Mouse (Mus musculus): ENCODE results near the gene Tmed10. TPM values are rescaled to one million over a fixed set of nuclear protein-coding genes. Genes with fewer than 3 reads are reported as not detected.

Tmed10 gene
- polyA plus RNA-seq, 1 experiment from 2014 or later: 269 TPM

DNA sequence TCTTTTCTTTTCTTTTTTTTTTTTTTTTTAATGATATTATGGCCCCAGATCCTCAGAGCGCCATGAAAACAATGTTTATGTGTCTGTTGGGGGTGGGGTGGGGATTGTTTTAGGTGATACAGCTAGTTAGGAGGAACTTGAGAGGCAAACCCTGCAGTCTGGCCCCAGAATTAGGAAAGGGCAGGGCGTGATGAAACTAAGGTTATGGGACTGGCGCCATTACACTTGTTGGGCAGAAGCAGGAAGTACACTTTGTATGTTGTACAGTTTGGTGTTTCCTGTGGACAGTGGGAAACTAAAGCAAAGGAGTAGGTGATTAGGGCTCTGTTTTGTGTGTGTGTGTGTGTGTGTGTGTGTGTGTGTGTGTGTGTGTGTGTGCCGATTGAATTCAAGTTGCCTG lies 34.7 kb downstream of the Tmed10 start:
- no peak overlapping the region for H3K27ac ChIP-seq (replicated peaks)
- DNase-seq (ENCODE audit: low spot score): no peak
- peaks cover 23% of the 10 kb centered on the region for H3K4me1 ChIP-seq
- 56% methylated on average over 4 of the region's 4 CpGs for WGBS
- H3K36me3 ChIP-seq: peaks cover 45% of the 10 kb centered on the region
- peak overlapping the region; percentile 99 for H3K4me3 ChIP-seq
- H3K9me3 ChIP-seq (replicated peaks): no peaks in the 10 kb centered on the region
- H3K27me3 ChIP-seq (ENCODE audit: low read depth, poor library complexity, severe bottlenecking): no peaks in the 10 kb centered on the region

DNA sequence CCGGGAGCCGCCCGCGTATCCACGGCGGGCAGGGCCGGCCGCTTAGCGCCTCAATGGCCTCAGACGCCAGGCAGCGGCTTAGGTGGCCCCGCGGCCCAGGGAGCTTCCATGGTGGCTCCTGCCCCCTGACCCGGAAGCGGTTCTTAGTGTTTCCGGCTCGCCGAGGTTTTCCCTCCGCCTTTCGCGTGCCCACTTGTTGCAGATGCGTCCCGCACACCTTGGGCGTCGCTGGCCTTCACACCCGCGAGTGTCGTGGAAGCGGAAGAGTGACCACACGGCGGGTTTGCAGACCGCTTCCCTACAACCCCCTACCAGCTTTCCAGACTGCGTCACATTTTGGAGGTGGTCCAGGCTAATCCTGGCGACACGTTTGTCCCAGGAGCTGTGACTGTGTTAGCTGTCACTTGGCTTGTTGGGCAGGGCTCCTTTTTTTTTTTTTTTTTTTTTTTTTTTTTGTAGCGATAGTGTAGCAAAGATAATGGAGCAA lies 35.4 kb downstream of the Tmed10 start, which contains the start of gene Nek9:
Gene Nek9 (minus strand): TSS at position 120 of the 487 bp plus-strand sequence.
- peak within 1 kb of the TSS; percentile 99 for H3K4me3 ChIP-seq
- H3K36me3 ChIP-seq: peaks cover 45% of the 10 kb centered on the region
- H3K27me3 ChIP-seq (ENCODE audit: low read depth, poor library complexity, severe bottlenecking): no peaks in the 10 kb centered on the region
- no peaks in the 10 kb centered on the region for H3K9me3 ChIP-seq (replicated peaks)
- peaks cover 23% of the 10 kb centered on the region for H3K4me1 ChIP-seq
- under 1% methylated on average over 36 of the region's 36 CpGs for WGBS
- peak; percentile 96 for DNase-seq (ENCODE audit: low spot score)
- H3K27ac ChIP-seq (replicated peaks): peak within 1 kb of the TSS; percentile 97

DNA sequence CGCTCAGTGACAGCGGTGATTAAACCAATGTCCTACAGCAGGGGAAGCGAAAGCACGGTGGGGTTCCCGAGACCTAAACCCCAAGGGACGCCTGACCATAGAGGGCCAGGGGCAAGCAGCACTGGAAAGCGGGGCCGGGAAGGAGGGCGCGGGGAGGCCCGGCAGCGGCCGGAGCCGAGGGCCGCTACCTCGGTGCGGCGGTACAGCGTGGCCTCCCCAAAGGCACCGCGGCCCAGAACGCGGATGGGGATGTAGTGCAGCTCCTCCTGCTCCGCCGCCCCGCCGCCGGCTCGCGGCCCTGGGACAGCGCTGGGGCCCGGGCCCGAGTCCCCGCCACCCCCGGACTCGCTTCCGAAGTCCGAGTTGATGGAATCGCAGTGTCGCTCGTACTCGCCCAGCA lies 35.8 kb downstream of the Tmed10 start:
- Histone ChIP-seq H3K27ac (replicated peaks) (peak overlapping the region; percentile 97), H3K9me3 (replicated peaks) (no peaks in the 10 kb centered on the region), H3K27me3 (ENCODE audit: low read depth, poor library complexity, severe bottlenecking) (no peaks in the 10 kb centered on the region), H3K4me3 (peak overlapping the region; percentile 99), H3K4me1 (peaks cover 23% of the 10 kb centered on the region), H3K36me3 (peaks cover 45% of the 10 kb centered on the region)
- no peak for DNase-seq (ENCODE audit: low spot score)
- WGBS: under 1% methylated on average over 42 of the region's 42 CpGs

DNA sequence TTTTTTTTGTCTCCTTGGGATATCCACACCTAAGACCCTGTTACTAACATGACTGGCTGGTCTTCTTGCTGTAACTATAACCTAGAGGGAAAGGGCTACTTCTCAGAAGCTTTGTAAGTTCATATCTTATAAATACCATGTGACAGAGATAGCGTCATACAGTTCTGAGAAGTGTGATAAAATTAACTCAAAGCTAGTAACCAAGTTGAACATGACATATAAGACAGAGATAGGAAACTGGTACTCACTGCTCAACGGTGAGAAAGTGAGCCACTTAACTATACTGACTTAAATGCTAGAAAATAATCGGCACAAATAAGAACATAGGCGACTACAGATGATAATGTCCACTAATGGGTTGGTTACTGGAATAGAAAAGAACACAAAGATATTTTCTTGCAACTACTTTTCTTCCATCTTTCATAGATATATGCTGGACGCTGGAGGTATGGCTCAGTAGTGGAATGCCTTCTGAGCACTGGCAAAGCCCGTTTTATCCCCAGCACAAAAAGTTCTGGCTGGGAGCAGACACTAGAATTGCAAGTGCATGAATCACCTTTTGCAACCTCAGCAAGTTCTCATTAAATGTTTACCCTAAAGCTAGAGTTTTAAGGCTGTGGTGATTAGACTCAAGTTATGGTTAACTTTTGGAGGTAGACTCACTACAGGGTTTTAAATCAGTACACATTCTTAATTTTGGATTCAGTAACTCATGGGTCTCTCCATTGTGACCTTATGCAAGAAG lies 36.9 kb downstream of the Tmed10 start:
- peak overlapping the region; percentile 99 for H3K4me3 ChIP-seq
- 89% methylated on average over 6 of the region's 6 CpGs for WGBS
- peaks cover 23% of the 10 kb centered on the region for H3K4me1 ChIP-seq
- H3K27ac ChIP-seq (replicated peaks): no peak overlapping the region
- H3K9me3 ChIP-seq (replicated peaks): no peaks in the 10 kb centered on the region
- DNase-seq (ENCODE audit: low spot score): no peak
- no peaks in the 10 kb centered on the region for H3K27me3 ChIP-seq (ENCODE audit: low read depth, poor library complexity, severe bottlenecking)
- peaks cover 48% of the 10 kb centered on the region for H3K36me3 ChIP-seq

DNA sequence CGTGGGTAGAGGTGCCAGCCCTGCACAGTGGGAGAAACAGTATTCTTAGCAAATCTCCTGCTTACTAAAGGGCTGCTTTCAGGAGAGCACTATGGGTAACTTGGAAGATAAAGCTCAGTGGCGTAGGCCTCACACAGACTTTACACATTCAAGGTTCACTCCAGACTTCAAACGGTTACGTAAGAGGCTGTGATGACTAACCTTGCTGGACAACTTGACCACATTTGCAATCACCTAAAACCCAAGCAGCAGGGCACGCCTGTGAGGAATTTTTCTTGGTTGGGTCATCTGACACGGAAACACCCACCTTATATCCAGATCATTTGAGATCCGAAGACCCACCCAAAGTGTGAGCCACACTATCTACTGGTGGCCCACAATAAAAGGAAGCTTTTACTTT lies 44.5 kb downstream of the Tmed10 start:
- no peak for DNase-seq (ENCODE audit: low spot score)
- no peak overlapping the region for H3K27ac ChIP-seq (replicated peaks)
- 95% methylated on average over 7 of the region's 7 CpGs for WGBS
- no peaks in the 10 kb centered on the region for H3K4me1 ChIP-seq
- H3K4me3 ChIP-seq: no peak overlapping the region
- H3K9me3 ChIP-seq (replicated peaks): no peaks in the 10 kb centered on the region
- peaks cover 92% of the 10 kb centered on the region for H3K36me3 ChIP-seq
- no peaks in the 10 kb centered on the region for H3K27me3 ChIP-seq (ENCODE audit: low read depth, poor library complexity, severe bottlenecking)

DNA sequence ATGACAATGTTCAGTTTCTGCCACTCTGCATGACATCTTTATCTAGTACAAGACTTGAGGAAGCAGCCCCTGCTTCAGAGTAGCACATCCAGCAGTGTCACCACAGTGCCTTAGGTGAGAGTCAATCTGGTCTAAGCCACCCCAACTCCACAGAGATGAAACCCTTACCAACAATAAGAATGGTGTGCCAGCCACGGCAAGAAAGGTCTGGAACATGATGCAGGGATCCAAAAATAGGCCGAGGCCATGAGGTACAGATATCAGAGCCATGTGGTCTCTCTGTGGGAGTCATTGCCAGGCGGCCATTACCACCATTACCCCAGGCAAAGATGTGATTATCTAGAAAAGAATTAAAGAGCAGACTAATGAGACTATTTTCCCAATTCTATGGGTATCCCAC lies 66.0 kb downstream of the Tmed10 start:
- H3K36me3 ChIP-seq: peaks cover 100% of the 10 kb centered on the region

DNA sequence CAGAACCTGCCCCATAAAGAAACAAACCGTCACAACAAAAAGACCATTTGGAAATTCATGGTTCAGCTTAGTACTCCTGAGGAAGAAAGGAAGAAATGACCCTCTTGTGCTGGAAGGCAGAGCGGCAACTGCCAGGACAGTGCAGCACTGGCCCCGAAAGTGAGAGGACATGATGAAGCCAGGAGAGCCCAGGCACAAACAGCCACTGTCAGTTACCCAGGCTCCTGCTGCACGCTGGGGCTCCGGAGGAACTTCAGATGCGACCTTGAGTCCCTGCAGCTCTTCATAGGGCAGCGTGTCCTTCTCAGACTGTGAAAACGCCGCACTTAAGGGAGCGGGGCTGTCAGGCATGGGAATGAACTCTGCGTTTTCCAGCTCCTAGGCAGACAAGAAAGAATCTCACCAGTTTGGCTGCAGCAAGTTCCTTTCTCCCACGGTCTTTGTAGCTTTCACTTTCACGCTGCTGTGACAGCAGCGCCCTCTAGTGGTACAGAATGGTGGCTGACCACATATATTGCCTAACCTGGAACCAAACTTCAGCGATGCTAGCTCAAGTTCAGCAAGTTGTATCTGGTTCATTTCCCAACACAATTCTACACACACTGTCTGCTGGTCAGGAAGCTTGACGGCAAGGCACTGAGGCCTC lies 69.3 kb downstream of the Tmed10 start:
- 56% methylated on average over 16 of the region's 16 CpGs for WGBS
- H3K4me3 ChIP-seq: no peak overlapping the region
- no peaks in the 10 kb centered on the region for H3K4me1 ChIP-seq
- peak; percentile 81 for DNase-seq (ENCODE audit: low spot score)
- H3K27me3 ChIP-seq (ENCODE audit: low read depth, poor library complexity, severe bottlenecking): no peaks in the 10 kb centered on the region
- H3K36me3 ChIP-seq: peaks cover 100% of the 10 kb centered on the region
- H3K27ac ChIP-seq (replicated peaks): no peak overlapping the region
- H3K9me3 ChIP-seq (replicated peaks): no peaks in the 10 kb centered on the region

More for the DNA sequence above, 66.0 kb downstream of the Tmed10 start:
- Histone ChIP-seq H3K4me1 (no peaks in the 10 kb centered on the region), H3K27me3 (ENCODE audit: low read depth, poor library complexity, severe bottlenecking) (no peaks in the 10 kb centered on the region), H3K4me3 (no peak overlapping the region), H3K9me3 (replicated peaks) (no peaks in the 10 kb centered on the region), H3K27ac (replicated peaks) (no peak overlapping the region)
- DNase-seq (ENCODE audit: low spot score): no peak
- WGBS: 87% methylated on average over 3 of the region's 3 CpGs

DNA sequence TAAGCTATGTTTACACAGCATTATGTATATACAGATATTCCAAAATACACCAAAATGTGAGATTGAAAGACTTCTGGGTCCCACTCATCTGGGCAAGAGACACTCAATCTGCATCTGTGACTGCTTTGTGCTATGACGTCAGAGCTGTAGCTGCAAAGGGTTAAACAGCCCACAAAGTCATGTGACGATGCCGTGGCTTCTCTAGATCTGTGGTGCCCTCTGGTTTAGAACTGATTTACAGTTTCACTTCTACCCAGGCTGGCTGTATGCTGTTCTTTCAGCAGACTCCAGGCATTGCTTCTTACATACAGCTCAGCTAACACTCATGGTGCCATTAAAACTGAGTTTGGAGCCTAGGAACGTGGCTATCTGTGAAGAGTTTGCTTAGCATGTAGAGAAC lies 69.9 kb downstream of the Tmed10 start:
- no peak overlapping the region for H3K27ac ChIP-seq (replicated peaks)
- H3K36me3 ChIP-seq: peaks cover 100% of the 10 kb centered on the region
- 84% methylated on average over 4 of the region's 4 CpGs for WGBS
- H3K4me3 ChIP-seq: no peak overlapping the region
- no peaks in the 10 kb centered on the region for H3K9me3 ChIP-seq (replicated peaks)
- no peaks in the 10 kb centered on the region for H3K4me1 ChIP-seq
- no peak for DNase-seq (ENCODE audit: low spot score)
- no peaks in the 10 kb centered on the region for H3K27me3 ChIP-seq (ENCODE audit: low read depth, poor library complexity, severe bottlenecking)

DNA sequence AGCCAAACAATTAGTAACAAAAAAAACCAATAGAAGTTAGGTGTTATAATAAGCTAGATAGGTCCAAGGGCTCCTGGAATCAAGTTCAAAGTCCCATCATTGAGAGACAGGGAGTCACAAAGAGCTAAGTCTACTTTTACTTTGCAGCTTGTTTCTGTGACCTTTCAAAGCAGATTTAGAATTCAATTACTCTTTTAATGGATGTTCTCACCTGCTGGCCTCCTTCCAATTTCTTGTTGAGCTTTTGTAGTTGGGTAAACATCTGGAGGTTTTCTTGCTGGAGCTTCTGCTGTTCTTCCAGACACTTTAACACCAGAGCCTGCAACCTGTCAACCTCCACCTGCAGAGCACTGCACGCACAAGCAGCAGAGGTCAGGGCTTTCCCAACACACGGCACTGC lies 71.4 kb downstream of the Tmed10 start:
- 87% methylated on average over 2 of the region's 2 CpGs for WGBS
- Histone ChIP-seq H3K27me3 (ENCODE audit: low read depth, poor library complexity, severe bottlenecking) (no peaks in the 10 kb centered on the region), H3K9me3 (replicated peaks) (no peaks in the 10 kb centered on the region), H3K27ac (replicated peaks) (no peak overlapping the region), H3K36me3 (peaks cover 99% of the 10 kb centered on the region), H3K4me1 (no peaks in the 10 kb centered on the region), H3K4me3 (no peak overlapping the region)
- DNase-seq (ENCODE audit: low spot score): no peak

DNA sequence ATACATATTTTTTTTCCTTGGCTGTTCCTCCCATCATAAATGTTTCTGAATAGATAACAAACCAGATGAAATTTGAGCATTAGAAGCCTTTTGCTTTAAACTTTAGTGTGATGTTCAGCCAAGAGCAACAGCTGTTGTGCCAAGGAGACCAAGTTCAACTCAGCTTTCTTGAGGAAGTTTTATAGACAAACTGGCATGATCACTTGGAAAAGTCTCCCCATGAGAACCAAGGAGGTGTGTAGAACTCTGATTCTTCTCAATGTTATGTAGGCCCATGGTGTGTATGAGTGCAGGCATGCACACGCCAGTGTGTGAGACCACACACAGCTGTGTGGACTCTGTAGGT lies 75.8 kb downstream of the Tmed10 start:
- H3K27ac ChIP-seq (replicated peaks): no peak overlapping the region
- peaks cover 8% of the 10 kb centered on the region; the same call in 1 of the 2 replicates for H3K9me3 ChIP-seq (replicated peaks)
- H3K36me3 ChIP-seq: peaks cover 62% of the 10 kb centered on the region
- H3K4me3 ChIP-seq: no peak overlapping the region
- 81% methylated on average over 1 of the region's 1 CpGs for WGBS
- no peak for DNase-seq (ENCODE audit: low spot score)
- no peaks in the 10 kb centered on the region for H3K27me3 ChIP-seq (ENCODE audit: low read depth, poor library complexity, severe bottlenecking)
- no peaks in the 10 kb centered on the region for H3K4me1 ChIP-seq

DNA sequence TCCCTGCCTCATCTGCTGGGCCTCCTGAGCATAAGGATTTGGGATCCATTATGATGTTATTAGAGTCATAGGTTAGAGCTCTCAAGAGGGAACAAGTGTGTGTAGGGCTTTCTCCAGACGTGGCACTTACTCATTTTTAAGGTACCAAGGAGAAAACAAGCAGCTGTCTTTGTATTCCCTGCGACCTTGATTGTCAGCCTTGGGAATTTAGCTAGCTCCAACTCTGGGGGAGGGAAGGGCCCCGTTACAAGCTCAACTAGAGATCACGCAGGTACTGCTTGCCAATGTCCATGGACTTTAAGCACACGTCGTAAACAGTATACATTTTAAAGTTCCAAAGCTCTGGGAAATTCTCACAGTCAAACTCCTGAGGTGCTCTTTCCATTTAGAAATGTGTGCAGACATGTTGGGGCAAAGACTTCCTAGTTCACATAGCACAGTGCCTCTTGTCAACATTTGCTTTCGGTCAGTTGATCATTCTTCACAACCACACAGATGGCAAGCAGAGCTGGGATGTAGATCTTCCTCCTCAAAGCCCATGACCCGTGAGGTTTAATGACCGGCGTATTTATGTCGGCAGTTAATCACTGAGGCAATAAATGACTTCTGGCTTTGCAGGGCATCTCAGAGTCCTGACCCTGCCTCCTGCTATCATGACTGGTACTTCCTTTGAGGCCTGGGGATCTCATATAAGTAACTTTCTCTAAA lies 76.4 kb downstream of the Tmed10 start:
- H3K27ac ChIP-seq (replicated peaks): no peak overlapping the region
- no peak overlapping the region for H3K4me3 ChIP-seq
- no peak for DNase-seq (ENCODE audit: low spot score)
- peaks cover 10% of the 10 kb centered on the region; the same call in 1 of the 2 replicates for H3K9me3 ChIP-seq (replicated peaks)
- 90% methylated on average over 11 of the region's 11 CpGs for WGBS
- H3K36me3 ChIP-seq: peaks cover 57% of the 10 kb centered on the region
- H3K4me1 ChIP-seq: no peaks in the 10 kb centered on the region
- H3K27me3 ChIP-seq (ENCODE audit: low read depth, poor library complexity, severe bottlenecking): no peaks in the 10 kb centered on the region

DNA sequence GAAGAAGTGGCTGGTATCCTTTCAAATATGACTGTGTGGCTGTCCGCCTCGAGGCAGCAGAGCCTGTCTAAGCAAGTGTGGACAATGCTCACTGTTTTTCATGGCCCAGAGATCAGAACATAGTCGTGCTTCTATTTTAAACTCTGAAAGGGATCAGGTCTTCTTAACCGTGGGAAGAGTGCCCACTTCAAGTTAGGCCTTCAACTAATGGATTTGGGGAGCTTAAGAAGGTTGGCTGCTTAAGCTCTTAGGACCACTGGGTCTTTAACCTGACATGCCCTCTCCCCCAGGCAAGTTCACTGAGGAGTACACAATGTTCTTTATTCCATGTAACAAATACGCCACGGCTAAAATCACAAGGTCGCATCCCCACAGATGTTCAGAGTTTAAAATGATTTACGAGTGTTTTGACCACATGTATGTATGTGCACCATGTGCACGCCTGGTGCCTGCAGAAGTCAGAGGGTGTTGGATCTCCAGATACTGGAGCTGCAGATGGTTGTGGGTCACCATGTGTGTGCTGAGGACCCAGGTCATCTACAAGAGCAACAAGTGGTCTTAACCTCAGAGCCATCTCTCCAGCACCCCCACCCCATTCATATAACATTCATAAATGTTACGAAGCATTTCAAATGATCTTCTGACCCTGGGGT lies 77.2 kb downstream of the Tmed10 start:
- Histone ChIP-seq H3K27ac (replicated peaks) (no peak overlapping the region), H3K4me1 (no peaks in the 10 kb centered on the region), H3K9me3 (replicated peaks) (peaks cover 10% of the 10 kb centered on the region; the same call in 1 of the 2 replicates), H3K4me3 (no peak overlapping the region), H3K36me3 (peaks cover 49% of the 10 kb centered on the region), H3K27me3 (ENCODE audit: low read depth, poor library complexity, severe bottlenecking) (no peaks in the 10 kb centered on the region)
- no peak for DNase-seq (ENCODE audit: low spot score)
- WGBS: 84% methylated on average over 10 of the region's 10 CpGs

Measured in midbrain, embryonic 10.5 days (tissue).